Mouse (Mus musculus) C2C12 (cell line): ENCODE measurements around the gene Fam53b.

Source experiments
- CTCF ChIP-seq: IDR thresholded peaks from one replicate; pipeline ENCODE4 v1.5.1; 2011; ENCODE audit not compliant: control insufficient read depth, insufficient read depth, insufficient read length
- MYOD1 ChIP-seq: IDR thresholded peaks from one replicate; pipeline ENCODE4 v1.6.1; 2011; ENCODE audit warnings: low read depth; ENCODE audit not compliant: control insufficient read depth, insufficient read length

GRCm38 (mm10) chr7:132777728-132778453 lies 35.8 kb downstream of the Fam53b start:
- TF ChIP-seq CTCF (no peak), MYOD1 (no peak)
